Mouse (Mus musculus) embryonic stem cell, embryonic (primary cell): ENCODE results near the gene Zfp691.

Experiments used
- CTCF ChIA-PET, 4 experiments: fragments of 300-600 bp in 2 of 4; fragments of 350-600 bp in 2 of 4; sonication (Branson Sonifier 250); formaldehyde crosslinking; loops; one replicate each; lab custom pipeline; 2022; ENCODE audit warnings: inconsistent platforms in 2 of 4; lab: Charles Lee
- POLR2A ChIA-PET, 4 experiments: fragments of 300-600 bp in 2 of 4; fragments of 350-600 bp in 2 of 4; sonication (Branson Sonifier 250); formaldehyde crosslinking; loops; one replicate each; lab custom pipeline; 2022; ENCODE audit warnings: antibody characterized with exemption in 4 of 4, inconsistent platforms in 1 of 4; lab: Charles Lee

Zfp691 gene

DNA sequence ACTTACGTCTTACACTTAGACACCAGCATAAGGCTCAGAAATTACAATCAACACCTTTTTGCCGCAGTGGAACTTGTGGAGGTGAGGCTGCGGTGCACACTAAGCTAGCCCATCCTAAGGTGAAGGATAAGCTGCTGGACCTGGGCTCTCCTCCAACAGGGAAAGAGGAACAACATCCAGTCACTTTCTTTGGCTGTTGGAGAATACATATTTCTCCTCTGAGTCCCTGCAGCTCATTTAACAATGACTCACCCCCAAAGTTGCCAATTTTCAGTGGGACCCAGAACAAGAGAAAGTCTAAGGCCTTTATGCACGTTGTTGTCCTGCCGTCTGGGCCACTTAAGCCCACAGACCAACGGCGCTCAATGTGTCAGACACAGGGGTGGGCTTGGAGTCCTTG lies 27.2 kb downstream of the Zfp691 start:
- ChIA-PET POLR2A (interaction anchor here in 2 of 4 experiments (0.6 to 1.8 kb wide), 12 partner anchors 8 to 125 kb away, joined by 3 to 11 read pairs (median 3); partner anchors contain the start of gene Slc2a1 (in 2 of the 2)), CTCF (interaction anchor here in 1 of 4 experiments (3.7 kb wide), 1 partner anchor 10 kb away, joined by 10 read pairs; no protein-coding TSS in a partner anchor)

DNA sequence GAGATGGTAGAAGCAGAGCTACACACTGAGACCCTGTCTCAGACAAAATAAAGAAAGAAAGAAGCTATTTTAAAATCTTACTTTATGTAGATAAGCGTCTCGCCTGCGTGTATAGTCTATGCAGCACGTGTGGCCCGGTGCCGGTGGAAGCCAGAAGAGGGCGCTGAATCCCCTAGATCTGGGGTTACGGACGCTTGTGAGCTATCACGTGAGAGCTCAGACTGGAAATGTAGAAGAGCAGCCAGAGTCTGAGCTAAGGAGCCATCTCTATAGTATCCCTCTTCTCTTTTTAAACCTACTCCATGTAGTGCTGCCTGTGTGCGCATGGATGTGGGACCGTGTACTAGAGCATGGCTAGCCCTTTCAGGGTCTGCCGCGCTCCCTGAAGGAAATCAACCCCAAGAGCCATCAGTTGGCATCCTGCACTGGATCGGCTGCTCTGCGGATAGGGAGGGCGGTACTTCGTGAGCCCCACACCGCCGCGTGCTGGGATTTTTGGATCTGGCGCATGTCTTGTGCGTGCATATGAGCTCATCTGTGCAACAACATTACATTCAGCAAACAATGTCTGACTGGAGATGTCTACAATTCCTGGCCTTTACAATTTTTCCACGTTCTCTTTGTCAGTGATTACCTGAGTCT lies 31.6 kb downstream of the Zfp691 start:
- ChIA-PET POLR2A (interaction anchor here (0.5 to 12.9 kb wide), 70 partner anchors 9 to 1086 kb away, joined by 3 to 254 read pairs (median 4); partner anchors contain the start of genes Slc2a1 (in 3 of the 4), AU022252 (in 1 of the 4), P3h1 (in 1 of the 4) and Svbp (in 1 of the 4)), CTCF (interaction anchor here (0.5 to 4.2 kb wide), 61 partner anchors 8 to 671 kb away, joined by 3 to 37 read pairs (median 4); partner anchors contain the start of genes Slc2a1 (in 2 of the 4), AU022252 (in 1 of the 4), P3h1 (in 1 of the 4) and Svbp (in 1 of the 4))

DNA sequence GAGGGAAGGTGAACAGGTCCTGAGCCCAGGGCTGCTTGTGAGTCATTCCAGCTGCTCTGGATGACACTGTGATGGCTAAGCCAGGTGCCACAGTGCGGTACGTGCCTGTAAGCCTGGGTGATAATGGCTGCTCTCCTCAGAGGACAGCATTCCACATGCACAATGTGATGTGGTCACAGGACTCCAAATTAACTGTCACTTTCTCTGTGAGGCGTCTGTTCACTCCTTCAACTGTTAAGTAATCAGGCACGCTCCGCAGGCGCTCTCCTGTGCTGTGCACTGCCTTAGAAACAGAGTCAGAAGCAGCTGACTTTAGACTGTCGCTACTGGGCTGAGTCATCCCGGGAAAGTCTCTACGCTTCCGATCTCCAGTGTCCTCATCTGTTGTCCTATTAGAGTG lies 32.8 kb downstream of the Zfp691 start:
- POLR2A ChIA-PET = interaction anchor here in 3 of 4 experiments (0.6 to 12.9 kb wide), 52 partner anchors 10 to 990 kb away, joined by 3 to 254 read pairs (median 4); partner anchors contain the start of genes Slc2a1 (in 3 of the 3), Tmem269 (in 1 of the 3) and Zfp691 (in 1 of the 3)
- CTCF ChIA-PET = interaction anchor here (0.5 to 4.2 kb wide), 30 partner anchors 11 to 727 kb away, joined by 3 to 37 read pairs (median 4); partner anchors contain the start of gene Slc2a1 (in 1 of the 4)

DNA sequence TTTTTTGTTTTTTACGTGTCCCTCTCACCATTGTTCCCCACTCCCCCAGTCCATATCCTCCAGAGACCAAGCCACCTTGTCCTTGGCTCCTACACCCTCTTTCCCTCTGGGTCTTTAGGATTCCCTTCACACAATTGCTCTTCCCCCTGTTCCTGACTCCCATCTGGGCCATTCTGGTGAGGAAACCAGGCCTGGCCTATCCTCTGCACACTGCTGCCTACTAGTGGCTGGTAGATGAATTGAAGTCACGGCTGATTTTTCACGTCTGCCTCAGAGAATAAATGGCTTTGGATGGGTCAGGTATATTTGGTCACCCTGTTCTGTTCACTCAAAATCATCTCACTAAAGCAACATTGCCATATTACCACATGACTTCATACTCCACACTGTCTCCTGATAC lies 33.9 kb downstream of the Zfp691 start:
- POLR2A ChIA-PET = interaction anchor here (0.7 to 12.9 kb wide), 25 partner anchors 12 to 134 kb away, joined by 3 to 254 read pairs (median 6); partner anchors contain the start of genes Slc2a1 (in 3 of the 4), Tmem269 (in 1 of the 4) and Zfp691 (in 1 of the 4)
- CTCF ChIA-PET = interaction anchor here in 2 of 4 experiments (0.7 to 4.2 kb wide), 11 partner anchors 17 to 211 kb away, joined by 3 to 37 read pairs (median 7); partner anchors contain the start of gene Slc2a1 (in 1 of the 2)

DNA sequence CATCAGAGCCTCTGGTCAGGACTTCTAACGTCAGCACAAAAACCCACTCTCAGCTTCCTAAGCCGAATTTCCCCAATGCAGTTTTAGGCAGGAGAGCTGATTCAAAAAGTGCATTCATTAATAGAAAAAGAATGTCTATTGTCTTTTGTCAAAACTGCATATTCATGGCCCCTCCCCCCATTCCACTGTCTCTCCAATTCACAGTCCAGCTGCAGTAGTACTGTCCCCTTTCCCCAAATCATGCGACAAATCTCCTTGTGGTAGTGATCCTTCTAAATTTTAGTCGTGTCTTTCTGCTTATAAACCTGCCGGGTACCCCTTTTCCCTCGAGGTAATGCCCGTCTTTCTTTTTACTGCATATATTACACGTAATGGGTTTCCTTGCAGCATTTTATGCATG lies 35.2 kb downstream of the Zfp691 start:
- ChIA-PET POLR2A (interaction anchor here (0.6 to 12.9 kb wide), 37 partner anchors 8 to 873 kb away, joined by 3 to 254 read pairs (median 5); partner anchors contain the start of genes Slc2a1 (in 3 of the 4), AU022252 (in 2 of the 4), P3h1 (in 2 of the 4) and Svbp (in 2 of the 4)), CTCF (interaction anchor here in 2 of 4 experiments (0.6 to 1.6 kb wide), 8 partner anchors 12 to 132 kb away, joined by 3 to 9 read pairs (median 5); partner anchors contain the start of gene Slc2a1 (in 2 of the 2))

DNA sequence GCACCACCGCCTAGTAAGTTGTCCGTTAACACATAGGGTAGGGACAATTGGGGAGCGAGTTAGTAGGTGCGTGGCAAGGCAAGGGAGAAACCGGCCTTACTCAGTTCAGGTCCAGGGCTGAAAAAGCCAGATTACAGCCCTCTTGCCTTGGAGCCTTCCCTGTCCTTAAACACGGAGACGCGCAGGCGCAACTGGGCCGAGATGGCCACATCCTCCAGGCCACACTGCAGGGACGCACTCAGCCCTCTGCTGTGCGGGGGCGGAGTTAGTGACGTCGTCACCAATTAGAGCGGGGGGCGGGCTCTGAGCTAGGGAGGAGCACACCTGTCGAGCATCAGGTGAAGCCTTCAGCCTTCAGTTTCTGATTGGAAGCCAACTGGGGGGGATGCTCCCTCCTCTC lies 35.8 kb downstream of the Zfp691 start:
- ChIA-PET CTCF (interaction anchor here in 3 of 4 experiments (0.6 to 1.6 kb wide), 14 partner anchors 12 to 525 kb away, joined by 3 to 9 read pairs (median 4); partner anchors contain the start of genes Slc2a1 (in 3 of the 3) and P3h1 (in 1 of the 3)), POLR2A (interaction anchor here (0.6 to 12.9 kb wide), 43 partner anchors 9 to 1888 kb away, joined by 3 to 254 read pairs (median 5); partner anchors contain the start of genes Slc2a1 (in 3 of the 4), AU022252 (in 2 of the 4), P3h1 (in 2 of the 4) and Svbp (in 2 of the 4))

GRCm38 (mm10) chr4:119137313-119137712 lies 36.7 kb downstream of the Zfp691 start:
- ChIA-PET POLR2A (interaction anchor here (1.0 to 12.9 kb wide), 21 partner anchors 9 to 143 kb away, joined by 3 to 254 read pairs (median 7); partner anchors contain the start of genes Slc2a1 (in 3 of the 4), AU022252 (in 1 of the 4), P3h1 (in 1 of the 4) and Zfp691 (in 1 of the 4)), CTCF (interaction anchor here (0.6 to 1.6 kb wide), 9 partner anchors 20 to 235 kb away, joined by 3 to 9 read pairs (median 3); partner anchors contain the start of gene Slc2a1 (in 2 of the 4))

DNA sequence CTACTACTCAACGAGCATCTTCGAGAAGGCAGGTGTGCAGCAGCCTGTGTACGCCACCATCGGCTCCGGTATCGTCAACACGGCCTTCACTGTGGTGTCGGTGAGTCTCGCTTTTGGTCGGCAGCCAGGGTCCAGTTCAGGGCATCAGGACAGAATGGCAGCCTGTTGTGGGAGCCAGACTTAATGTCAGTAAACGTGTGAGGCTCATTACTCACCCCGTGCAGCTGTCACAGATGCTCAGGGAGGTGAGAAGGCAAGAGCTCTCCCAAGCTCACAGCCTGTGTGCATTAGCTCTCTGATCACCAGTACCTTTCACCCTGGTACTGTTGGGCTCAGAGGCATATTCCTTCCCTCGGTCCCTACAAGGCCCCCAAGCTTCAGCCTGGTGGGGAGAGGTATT lies 40.1 kb downstream of the Zfp691 start:
- CTCF ChIA-PET = interaction anchor here in 1 of 4 experiments (1.0 to 1.4 kb wide), 3 partner anchors 9 to 23 kb away, joined by 3 to 4 read pairs (median 3); no protein-coding TSS in a partner anchor
- POLR2A ChIA-PET = interaction anchor here in 3 of 4 experiments (0.9 to 12.9 kb wide), 15 partner anchors 7 to 128 kb away, joined by 3 to 254 read pairs (median 6); partner anchors contain the start of gene Slc2a1 (in 3 of the 3)

- CTCF ChIA-PET = interaction anchor here in 2 of 4 experiments (0.5 to 1.4 kb wide), 3 partner anchors 9 to 897 kb away, joined by 3 to 4 read pairs (median 3); no protein-coding TSS in a partner anchor
- POLR2A ChIA-PET = interaction anchor here in 3 of 4 experiments (1.1 to 12.9 kb wide), 13 partner anchors 6 to 127 kb away, joined by 3 to 254 read pairs (median 12); partner anchors contain the start of gene Slc2a1 (in 3 of the 3)
Measured at GRCm38 (mm10) chr4:119133306-119133705, 40.7 kb downstream of the Zfp691 start.

- CTCF ChIA-PET = interaction anchor here in 1 of 4 experiments (1.0 kb wide), 1 partner anchor 10 kb away, joined by 3 read pairs; no protein-coding TSS in a partner anchor
- POLR2A ChIA-PET = interaction anchor here (0.6 to 17.0 kb wide), 14 partner anchors 10 to 120 kb away, joined by 3 to 375 read pairs (median 4); partner anchors contain the start of gene Slc2a1 (in 3 of the 4)
Measured at GRCm38 (mm10) chr4:119131189-119131910, 42.6 kb downstream of the Zfp691 start.

DNA sequence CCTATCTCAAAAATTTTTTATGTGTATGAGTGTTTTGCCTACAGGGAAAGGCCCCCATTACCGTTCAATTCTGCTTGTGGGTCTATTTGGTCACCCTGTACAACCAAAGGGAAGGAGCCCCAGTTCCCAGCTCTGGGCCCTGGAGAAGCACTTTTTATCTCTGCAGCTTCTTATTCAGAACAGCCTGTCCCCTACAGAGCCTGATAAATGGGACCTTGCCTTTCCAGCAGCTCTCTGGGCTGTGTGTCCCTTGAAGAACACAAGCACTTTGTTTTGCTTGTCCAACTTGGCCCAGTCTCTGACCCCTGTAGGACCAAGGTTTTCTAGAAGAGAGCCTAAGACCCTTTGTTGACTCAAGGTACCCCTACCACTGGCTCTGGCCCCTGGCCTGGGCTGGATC lies 44.9 kb downstream of the Zfp691 start:
- ChIA-PET POLR2A (interaction anchor here (0.5 to 17.0 kb wide), 20 partner anchors 8 to 122 kb away, joined by 3 to 375 read pairs (median 4); partner anchors contain the start of gene Slc2a1 (in 3 of the 4)), CTCF (interaction anchor here in 2 of 4 experiments (0.6 to 0.8 kb wide), 2 partner anchors 122 to 123 kb away, joined by 3 read pairs; no protein-coding TSS in a partner anchor)

DNA sequence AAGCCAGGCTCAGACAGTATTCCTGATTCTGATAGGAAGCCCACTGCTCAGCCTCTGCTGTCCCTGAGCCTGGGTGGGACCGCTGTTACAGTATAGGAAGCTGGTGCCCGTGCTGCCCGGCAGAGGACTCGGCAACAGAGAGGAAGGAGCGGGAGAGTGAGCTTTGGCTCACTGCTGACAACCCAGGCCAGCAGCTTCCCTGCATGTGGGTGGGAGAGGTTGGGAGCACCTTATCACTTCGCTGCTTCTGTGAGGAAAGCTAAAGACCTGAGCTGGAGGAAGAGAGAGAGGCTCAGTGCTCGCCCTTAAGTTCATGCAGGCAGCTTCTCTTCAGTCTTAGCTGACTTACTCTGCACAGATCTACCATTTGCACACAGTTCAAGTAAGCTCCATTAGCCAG lies 45.4 kb downstream of the Zfp691 start:
- CTCF ChIA-PET = interaction anchor here in 2 of 4 experiments (0.6 to 0.8 kb wide), 2 partner anchors 122 to 123 kb away, joined by 3 read pairs; no protein-coding TSS in a partner anchor
- POLR2A ChIA-PET = interaction anchor here (0.6 to 17.0 kb wide), 24 partner anchors 8 to 123 kb away, joined by 3 to 375 read pairs (median 4); partner anchors contain the start of gene Slc2a1 (in 3 of the 4)

DNA sequence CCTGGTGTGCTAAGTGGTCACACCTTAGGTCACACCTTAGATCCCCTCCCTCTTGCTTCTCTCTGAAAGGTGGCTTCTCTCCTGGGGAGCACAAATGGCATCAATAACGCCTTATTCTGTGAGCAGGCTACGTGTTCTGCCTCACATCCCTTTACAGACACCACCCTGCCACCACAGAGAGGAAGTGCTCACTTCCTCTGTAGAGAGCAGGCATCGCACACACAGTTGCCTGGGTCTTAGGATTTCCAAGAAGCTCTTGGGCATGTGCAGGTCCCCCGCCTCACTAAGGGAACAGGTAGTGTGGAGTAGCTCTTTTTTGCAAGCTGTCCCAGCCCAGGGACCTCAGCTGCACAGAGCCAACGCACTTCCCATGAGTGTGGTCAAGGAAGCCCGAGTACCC lies 46.8 kb downstream of the Zfp691 start:
- CTCF ChIA-PET = no interaction called here
- POLR2A ChIA-PET = interaction anchor here (0.8 to 17.0 kb wide), 20 partner anchors 8 to 130 kb away, joined by 3 to 375 read pairs (median 6); partner anchors contain the start of gene Slc2a1 (in 3 of the 4)

GRCm38 (mm10) chr4:119125577-119126270 lies 48.3 kb downstream of the Zfp691 start:
- POLR2A ChIA-PET = interaction anchor here in 3 of 4 experiments (0.5 to 17.0 kb wide), 26 partner anchors 9 to 503 kb away, joined by 3 to 375 read pairs (median 4); partner anchors contain the start of genes Slc2a1 (in 3 of the 3) and Ybx1 (in 1 of the 3)
- CTCF ChIA-PET = interaction anchor here in 1 of 4 experiments (0.5 to 1.1 kb wide), 4 partner anchors 13 to 36 kb away, joined by 3 to 5 read pairs (median 3); no protein-coding TSS in a partner anchor

- CTCF ChIA-PET = interaction anchor here in 1 of 4 experiments (0.9 to 1.1 kb wide), 3 partner anchors 9 to 32 kb away, joined by 3 to 5 read pairs (median 3); no protein-coding TSS in a partner anchor
- POLR2A ChIA-PET = interaction anchor here (0.5 to 17.0 kb wide), 21 partner anchors 8 to 1050 kb away, joined by 3 to 375 read pairs (median 4); partner anchors contain the start of genes Slc2a1 (in 3 of the 4) and Ybx1 (in 1 of the 4)
Measured at GRCm38 (mm10) chr4:119124771-119125273, 49.2 kb downstream of the Zfp691 start.
